Mouse (Mus musculus): ENCODE results near the gene Srcap. TPM values are rescaled to one million over a fixed set of nuclear protein-coding genes. Genes with fewer than 3 reads are reported as not detected.
A peak's percentile ranks its signal among the peaks of the same experiment; 100 is the strongest.
"Not testable (repeated sequence)": the region's sequence is repeated elsewhere in the genome, so short reads cannot be mapped to it uniquely, and the experiment has no call there.

Srcap gene
- polyA plus RNA-seq, 1 experiment from 2014 or later, result 41.5 TPM

DNA sequence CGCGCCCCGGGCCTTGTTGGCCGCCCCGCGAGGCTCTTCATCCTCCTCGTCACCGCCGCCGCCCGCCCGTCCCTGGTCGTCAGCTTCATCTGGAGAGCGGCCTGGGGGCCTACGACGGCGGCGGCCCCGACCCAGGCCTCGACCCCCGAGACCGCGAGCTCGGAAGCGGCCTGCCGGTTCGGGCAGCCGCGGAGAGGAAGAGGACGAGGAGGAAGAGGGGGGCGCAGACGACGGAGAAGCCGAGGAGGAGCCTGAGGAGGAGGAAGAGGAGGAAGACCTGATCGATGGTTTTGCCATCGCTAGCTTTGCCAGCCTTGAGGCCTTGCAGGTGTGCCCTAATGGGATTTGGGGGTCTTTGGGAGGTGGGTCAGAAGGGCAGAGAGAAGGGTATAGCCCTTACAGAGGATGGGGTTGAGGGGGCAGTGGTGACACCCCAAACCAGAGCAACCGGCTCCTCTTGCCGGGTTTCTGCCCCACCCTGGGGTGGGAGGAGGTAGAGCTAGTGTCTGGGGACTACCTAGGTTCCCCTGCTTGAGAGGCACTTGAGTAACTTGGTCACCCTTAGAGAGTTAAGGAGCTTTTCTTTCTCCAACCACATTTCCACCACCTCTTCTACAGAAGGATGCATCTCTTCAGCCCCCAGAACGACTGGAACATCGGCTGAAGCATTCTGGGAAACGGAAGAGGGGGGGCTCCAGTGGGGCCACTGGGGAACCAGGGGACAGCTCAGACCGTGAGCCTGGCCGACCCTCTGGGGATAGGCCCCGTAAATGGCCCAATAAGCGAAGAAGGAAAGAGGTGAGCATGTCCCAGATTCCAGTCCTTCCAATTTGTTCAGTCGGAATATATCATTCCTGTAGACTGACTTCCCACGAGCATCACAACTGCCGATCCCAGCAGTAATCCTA, 32.2 kb upstream of the Srcap start:
- peaks cover 66% of the 10 kb centered on the region for H3K36me3 ChIP-seq (ENCODE audit: control insufficient read depth, insufficient read depth, low read length)
- peak; percentile 9 for DNase-seq (ENCODE audit: low spot score)

DNA sequence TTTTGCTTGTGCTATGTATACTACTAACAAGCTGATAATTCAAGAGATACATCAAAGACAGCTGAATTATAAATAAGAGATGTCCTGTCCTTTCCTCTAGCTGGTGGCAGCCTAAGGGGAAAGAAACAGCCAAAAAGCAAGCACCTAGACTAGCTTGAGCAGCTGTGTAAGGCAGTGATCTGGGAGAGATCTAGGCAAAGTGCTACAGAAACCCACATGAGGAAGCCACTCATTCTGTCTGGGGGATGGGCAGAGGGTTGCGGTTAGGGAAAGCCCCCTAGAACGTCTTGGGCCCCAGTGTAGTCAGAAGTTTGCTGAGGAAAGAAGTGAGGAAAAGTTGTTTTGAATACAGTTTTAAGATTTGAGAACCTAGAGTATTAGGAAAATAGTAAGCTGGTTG, 31.5 kb upstream of the Srcap start:
- H3K4me3 ChIP-seq (ENCODE audit: low read depth, low read length), result peak overlapping the region; percentile 97
- peak overlapping the region; percentile 97; the same call in 1 of the 2 replicates for H3K27ac ChIP-seq (replicated peaks; ENCODE audit: low read depth, low read length)
- no peak for ATAC-seq (ENCODE audit: low read depth)
- DNase-seq (ENCODE audit: low spot score), result no peak
- peak overlapping the region; percentile 98 for H3K4me2 ChIP-seq (ENCODE audit: low read depth, low read length)
- whole genome bisulfite sequencing, result 48% methylated on average over 2 of the region's 2 CpGs
- peak overlapping the region; percentile 96 for H3K9ac ChIP-seq (ENCODE audit: low read depth, low read length)
- H3K27me3 ChIP-seq (replicated peaks; ENCODE audit: control insufficient read depth, insufficient read depth, low read length), result no peaks in the 10 kb centered on the region
- no peaks in the 10 kb centered on the region for H3K9me3 ChIP-seq (ENCODE audit: control insufficient read depth, low read length)
- peaks cover 66% of the 10 kb centered on the region for H3K36me3 ChIP-seq (ENCODE audit: control insufficient read depth, insufficient read depth, low read length)
- peaks cover 11% of the 10 kb centered on the region for H3K4me1 ChIP-seq (ENCODE audit: control insufficient read depth, insufficient read depth, low read length)

More for the DNA sequence above, 32.2 kb upstream of the Srcap start:
- Histone ChIP-seq H3K4me3 (ENCODE audit: low read depth, low read length) (peak overlapping the region; percentile 97), H3K4me2 (ENCODE audit: low read depth, low read length) (peak overlapping the region; percentile 98), H3K27me3 (replicated peaks; ENCODE audit: control insufficient read depth, insufficient read depth, low read length) (no peaks in the 10 kb centered on the region), H3K27ac (replicated peaks; ENCODE audit: low read depth, low read length) (peak overlapping the region; percentile 97), H3K4me1 (ENCODE audit: control insufficient read depth, insufficient read depth, low read length) (peaks cover 11% of the 10 kb centered on the region), H3K9ac (ENCODE audit: low read depth, low read length) (peak overlapping the region; percentile 96), H3K9me3 (ENCODE audit: control insufficient read depth, low read length) (no peaks in the 10 kb centered on the region)
- WGBS, result 5% methylated on average over 27 of the region's 48 CpGs
- ATAC-seq (ENCODE audit: low read depth), result no peak

GRCm38 (mm10) chr7:127485416-127485815, 26.4 kb upstream of the Srcap start:
- H3K27ac ChIP-seq (replicated peaks; ENCODE audit: low read depth, low read length), result no peak overlapping the region
- no peak overlapping the region for H3K4me3 ChIP-seq (ENCODE audit: low read depth, low read length)
- no peak overlapping the region for H3K4me2 ChIP-seq (ENCODE audit: low read depth, low read length)
- no peaks in the 10 kb centered on the region for H3K9me3 ChIP-seq (ENCODE audit: control insufficient read depth, low read length)
- H3K27me3 ChIP-seq (replicated peaks; ENCODE audit: control insufficient read depth, insufficient read depth, low read length), result no peaks in the 10 kb centered on the region
- DNase-seq (ENCODE audit: low spot score) (no peak), ATAC-seq (ENCODE audit: low read depth) (no peak)
- peaks cover 4% of the 10 kb centered on the region; the same call in 1 of the 2 replicates for H3K4me1 ChIP-seq (ENCODE audit: control insufficient read depth, insufficient read depth, low read length)
- peaks cover 97% of the 10 kb centered on the region for H3K36me3 ChIP-seq (ENCODE audit: control insufficient read depth, insufficient read depth, low read length)
- no peak overlapping the region for H3K9ac ChIP-seq (ENCODE audit: low read depth, low read length)
- 81% methylated on average over 5 of the region's 5 CpGs for WGBS

DNA sequence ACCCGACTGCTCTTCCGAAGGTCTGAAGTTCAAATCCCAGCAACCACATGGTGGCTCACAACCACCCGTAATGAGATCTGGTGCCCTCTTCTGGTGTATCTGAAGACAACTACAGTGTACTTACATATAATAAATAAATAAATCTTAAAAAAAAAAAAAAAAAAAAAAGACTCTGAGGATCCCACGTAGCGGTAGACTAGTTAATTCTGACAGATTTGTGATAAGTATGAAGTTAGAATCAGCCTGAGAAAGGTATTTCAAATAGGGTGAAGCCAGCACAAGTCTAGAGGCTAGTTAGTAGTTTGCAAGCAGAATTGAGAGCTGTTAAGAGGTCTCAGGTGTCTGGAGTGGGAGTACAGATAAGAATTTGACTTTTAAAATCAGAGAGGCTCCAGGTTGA, 23.4 kb upstream of the Srcap start:
- H3K4me3 ChIP-seq (ENCODE audit: low read depth, low read length), result not testable (repeated sequence)
- peaks cover 92% of the 10 kb centered on the region for H3K36me3 ChIP-seq (ENCODE audit: control insufficient read depth, insufficient read depth, low read length)

GRCm38 (mm10) chr7:127489982-127490381, 21.8 kb upstream of the Srcap start:
- DNase-seq (ENCODE audit: low spot score) (no peak), ATAC-seq (ENCODE audit: low read depth) (no peak)
- Histone ChIP-seq H3K27ac (replicated peaks; ENCODE audit: low read depth, low read length) (no peak overlapping the region), H3K4me2 (ENCODE audit: low read depth, low read length) (no peak overlapping the region), H3K36me3 (ENCODE audit: control insufficient read depth, insufficient read depth, low read length) (peaks cover 76% of the 10 kb centered on the region), H3K27me3 (replicated peaks; ENCODE audit: control insufficient read depth, insufficient read depth, low read length) (no peaks in the 10 kb centered on the region), H3K9ac (ENCODE audit: low read depth, low read length) (no peak overlapping the region), H3K4me1 (ENCODE audit: control insufficient read depth, insufficient read depth, low read length) (no peaks in the 10 kb centered on the region), H3K4me3 (ENCODE audit: low read depth, low read length) (no peak overlapping the region), H3K9me3 (ENCODE audit: control insufficient read depth, low read length) (no peaks in the 10 kb centered on the region)
- 96% methylated on average over 7 of the region's 7 CpGs for WGBS

More for the DNA sequence above, 23.4 kb upstream of the Srcap start:
- H3K4me1 ChIP-seq (ENCODE audit: control insufficient read depth, insufficient read depth, low read length); H3K9ac ChIP-seq (ENCODE audit: low read depth, low read length); H3K4me2 ChIP-seq (ENCODE audit: low read depth, low read length); DNase-seq (ENCODE audit: low spot score); ATAC-seq (ENCODE audit: low read depth); H3K9me3 ChIP-seq (ENCODE audit: control insufficient read depth, low read length); H3K27ac ChIP-seq (replicated peaks; ENCODE audit: low read depth, low read length); H3K27me3 ChIP-seq (replicated peaks; ENCODE audit: control insufficient read depth, insufficient read depth, low read length): not testable (repeated sequence)
- WGBS, result 86% methylated on average over 4 of the region's 5 CpGs

- DNase-seq (ENCODE audit: low spot score) (no peak), ATAC-seq (ENCODE audit: low read depth) (no peak)
Measured at GRCm38 (mm10) chr7:127491846-127492245, 19.9 kb upstream of the Srcap start.

GRCm38 (mm10) chr7:127494648-127495047, 17.1 kb upstream of the Srcap start:
- DNase-seq (ENCODE audit: low spot score) (no peak), ATAC-seq (ENCODE audit: low read depth) (no peak)
- Histone ChIP-seq H3K27me3 (replicated peaks; ENCODE audit: control insufficient read depth, insufficient read depth, low read length) (no peaks in the 10 kb centered on the region), H3K36me3 (ENCODE audit: control insufficient read depth, insufficient read depth, low read length) (peaks cover 31% of the 10 kb centered on the region), H3K4me1 (ENCODE audit: control insufficient read depth, insufficient read depth, low read length) (no peaks in the 10 kb centered on the region), H3K27ac (replicated peaks; ENCODE audit: low read depth, low read length) (no peak overlapping the region), H3K9me3 (ENCODE audit: control insufficient read depth, low read length) (no peaks in the 10 kb centered on the region), H3K4me2 (ENCODE audit: low read depth, low read length) (no peak overlapping the region), H3K4me3 (ENCODE audit: low read depth, low read length) (no peak overlapping the region), H3K9ac (ENCODE audit: low read depth, low read length) (no peak overlapping the region)

More at GRCm38 (mm10) chr7:127491846-127492245, 19.9 kb upstream of the Srcap start:
- Histone ChIP-seq H3K9me3 (ENCODE audit: control insufficient read depth, low read length) (no peaks in the 10 kb centered on the region), H3K36me3 (ENCODE audit: control insufficient read depth, insufficient read depth, low read length) (peaks cover 58% of the 10 kb centered on the region), H3K4me3 (ENCODE audit: low read depth, low read length) (no peak overlapping the region), H3K4me1 (ENCODE audit: control insufficient read depth, insufficient read depth, low read length) (no peaks in the 10 kb centered on the region), H3K27me3 (replicated peaks; ENCODE audit: control insufficient read depth, insufficient read depth, low read length) (no peaks in the 10 kb centered on the region), H3K27ac (replicated peaks; ENCODE audit: low read depth, low read length) (no peak overlapping the region), H3K4me2 (ENCODE audit: low read depth, low read length) (no peak overlapping the region), H3K9ac (ENCODE audit: low read depth, low read length) (no peak overlapping the region)
- WGBS, result 84% methylated on average over 3 of the region's 3 CpGs

- ATAC-seq (ENCODE audit: low read depth) (no peak), DNase-seq (ENCODE audit: low spot score) (no peak)
- Histone ChIP-seq H3K4me2 (ENCODE audit: low read depth, low read length) (no peak overlapping the region), H3K36me3 (ENCODE audit: control insufficient read depth, insufficient read depth, low read length) (peaks cover 4% of the 10 kb centered on the region; the same call in 1 of the 2 replicates), H3K4me1 (ENCODE audit: control insufficient read depth, insufficient read depth, low read length) (no peaks in the 10 kb centered on the region), H3K9me3 (ENCODE audit: control insufficient read depth, low read length) (no peaks in the 10 kb centered on the region), H3K27ac (replicated peaks; ENCODE audit: low read depth, low read length) (no peak overlapping the region), H3K4me3 (ENCODE audit: low read depth, low read length) (no peak overlapping the region), H3K9ac (ENCODE audit: low read depth, low read length) (no peak overlapping the region), H3K27me3 (replicated peaks; ENCODE audit: control insufficient read depth, insufficient read depth, low read length) (no peaks in the 10 kb centered on the region)
- WGBS, result 80% methylated on average over 2 of the region's 2 CpGs
Measured at GRCm38 (mm10) chr7:127497382-127497781, 14.4 kb upstream of the Srcap start.

All from embryonic facial prominence, embryonic 14.5 days (tissue).